Mouse (Mus musculus) embryonic facial prominence, embryonic 13.5 days (tissue): ENCODE measurements around the gene Tstd2. TPM values are rescaled to one million over a fixed set of nuclear protein-coding genes. Genes with fewer than 3 reads are reported as not detected.

Source experiments
- ATAC-seq: fragments of 200-750 bp; cut with Nextera tagmentation; 2 replicates; pipeline ENCODE4 v1.8.0; 2017; ENCODE audit warnings: low read depth; ENCODE audit not compliant: insufficient number of reproducible peaks, insufficient read depth, low FRiP score, low TSS enrichment
- H3K27ac ChIP-seq: fragments of 300-500 bp; sonication (generic); 2 replicates; pipeline ENCODE4 v1.5.1; 2015; ENCODE audit warnings: moderate library complexity, mild to moderate bottlenecking, inconsistent platforms
- H3K27me3 ChIP-seq: fragments of 300-500 bp; sonication (generic); 2 replicates; pipeline ENCODE4 v1.6.1; 2015; ENCODE audit warnings: mild to moderate bottlenecking, inconsistent platforms
- H3K36me3 ChIP-seq: fragments of 300-500 bp; sonication (generic); 2 replicates; pipeline ENCODE4 v1.6.1; 2015; ENCODE audit warnings: mild to moderate bottlenecking, inconsistent platforms
- H3K4me1 ChIP-seq: fragments of 300-500 bp; sonication (generic); 2 replicates; pipeline ENCODE4 v1.6.1; 2015; ENCODE audit warnings: inconsistent platforms
- H3K4me2 ChIP-seq: fragments of 300-500 bp; sonication (generic); 2 replicates; pipeline ENCODE4 v1.6.1; 2015; ENCODE audit warnings: moderate library complexity, mild to moderate bottlenecking, inconsistent platforms
- H3K4me3 ChIP-seq: fragments of 300-500 bp; sonication (generic); 2 replicates; pipeline ENCODE4 v1.5.1; 2015; ENCODE audit warnings: mild to moderate bottlenecking, inconsistent platforms
- H3K9ac ChIP-seq: fragments of 300-500 bp; sonication (generic); 2 replicates; pipeline ENCODE4 v1.6.1; 2015; ENCODE audit warnings: mild to moderate bottlenecking, inconsistent platforms
- H3K9me3 ChIP-seq: fragments of 300-500 bp; sonication (generic); 2 replicates; pipeline ENCODE4 v1.6.1; 2016; ENCODE audit warnings: inconsistent platforms
- WGBS: fragments of 180-500 bp; shearing (Covaris S2); methylation state at CpG from one replicate; pipeline ENCODE4 v1.1.7; 2015; ENCODE audit warnings: mixed read lengths; 5-methylcytosine and 5-hydroxymethylcytosine counted together
- polyA plus RNA-seq: library from polyadenylated mRNA; unstranded; fragments of >200 nt; fragmentation: Nextera tagmentation; extraction: Ambion mirVana; gene quantifications from 2 replicates; pipeline ENCODE4 v1.2.1, GENCODE M21; 2015

Tstd2 gene
- polyA plus RNA-seq, 1 experiment from 2014 or later, result 51.9 TPM

- Histone ChIP-seq H3K9ac (no peak overlapping the region), H3K27me3 (no peaks in the 10 kb centered on the region), H3K27ac (no peak overlapping the region), H3K4me2 (no peak overlapping the region), H3K4me3 (no peak overlapping the region), H3K4me1 (peaks cover 4% of the 10 kb centered on the region; the same call in 1 of the 2 replicates), H3K36me3 (no peaks in the 10 kb centered on the region), H3K9me3 (no peaks in the 10 kb centered on the region)
- ATAC-seq, result no peak
- WGBS, result 73% methylated on average over 2 of the region's 2 CpGs
Observed at GRCm38 (mm10) chr4:46076892-46077291, 61.6 kb downstream of the Tstd2 start.

GRCm38 (mm10) chr4:46075664-46076063 is 62.8 kb downstream of the Tstd2 start:
- ATAC-seq, result no peak
- 75% methylated on average over 3 of the region's 3 CpGs for WGBS
- H3K4me1 ChIP-seq, result peaks cover 4% of the 10 kb centered on the region; the same call in 1 of the 2 replicates

GRCm38 (mm10) chr4:46073736-46074135 is 64.8 kb downstream of the Tstd2 start:
- H3K4me3 ChIP-seq, result no peak overlapping the region
- H3K36me3 ChIP-seq, result no peaks in the 10 kb centered on the region
- H3K4me1 ChIP-seq, result peaks cover 12% of the 10 kb centered on the region
- no peak overlapping the region for H3K4me2 ChIP-seq
- no peaks in the 10 kb centered on the region for H3K9me3 ChIP-seq
- H3K9ac ChIP-seq, result no peak overlapping the region
- no peak overlapping the region for H3K27ac ChIP-seq
- no peak for ATAC-seq
- 38% methylated on average over 4 of the region's 4 CpGs for WGBS
- H3K27me3 ChIP-seq, result no peaks in the 10 kb centered on the region

More at GRCm38 (mm10) chr4:46075664-46076063, 62.8 kb downstream of the Tstd2 start:
- Histone ChIP-seq H3K27ac (no peak overlapping the region), H3K9me3 (no peaks in the 10 kb centered on the region), H3K4me3 (no peak overlapping the region), H3K27me3 (no peaks in the 10 kb centered on the region), H3K4me2 (no peak overlapping the region), H3K9ac (no peak overlapping the region), H3K36me3 (no peaks in the 10 kb centered on the region)

GRCm38 (mm10) chr4:46072631-46073030 is 65.9 kb downstream of the Tstd2 start:
- Histone ChIP-seq H3K9me3 (no peaks in the 10 kb centered on the region), H3K4me2 (no peak overlapping the region), H3K27ac (no peak overlapping the region), H3K9ac (no peak overlapping the region), H3K27me3 (no peaks in the 10 kb centered on the region), H3K4me3 (no peak overlapping the region), H3K4me1 (peaks cover 12% of the 10 kb centered on the region), H3K36me3 (no peaks in the 10 kb centered on the region)
- WGBS, result 86% methylated on average over 6 of the region's 6 CpGs
- ATAC-seq, result no peak

- whole genome bisulfite sequencing, result 65% methylated on average over 6 of the region's 6 CpGs
- Histone ChIP-seq H3K36me3 (no peaks in the 10 kb centered on the region), H3K27me3 (no peaks in the 10 kb centered on the region), H3K4me1 (peaks cover 15% of the 10 kb centered on the region), H3K27ac (no peak overlapping the region), H3K4me3 (no peak overlapping the region), H3K4me2 (no peak overlapping the region), H3K9me3 (no peaks in the 10 kb centered on the region), H3K9ac (no peak overlapping the region)
- peak; percentile 68; the same call in 1 of the 2 replicates for ATAC-seq
Observed at GRCm38 (mm10) chr4:46069851-46070482, 68.5 kb downstream of the Tstd2 start.

- Histone ChIP-seq H3K9me3 (no peaks in the 10 kb centered on the region), H3K9ac (no peak overlapping the region), H3K4me2 (no peak overlapping the region), H3K4me3 (no peak overlapping the region), H3K27ac (no peak overlapping the region), H3K36me3 (no peaks in the 10 kb centered on the region), H3K27me3 (no peaks in the 10 kb centered on the region), H3K4me1 (peaks cover 25% of the 10 kb centered on the region)
- ATAC-seq, result no peak
- 52% methylated on average over 1 of the region's 1 CpGs for WGBS
Observed at GRCm38 (mm10) chr4:46068573-46068972, 69.9 kb downstream of the Tstd2 start.

- no peak overlapping the region for H3K4me2 ChIP-seq
- H3K36me3 ChIP-seq, result no peaks in the 10 kb centered on the region
- peaks cover 25% of the 10 kb centered on the region for H3K4me1 ChIP-seq
- WGBS, result 87% methylated on average over 3 of the region's 3 CpGs
- no peak for ATAC-seq
- no peaks in the 10 kb centered on the region for H3K27me3 ChIP-seq
- no peak overlapping the region for H3K4me3 ChIP-seq
- no peaks in the 10 kb centered on the region for H3K9me3 ChIP-seq
- no peak overlapping the region for H3K27ac ChIP-seq
- H3K9ac ChIP-seq, result no peak overlapping the region
Observed at GRCm38 (mm10) chr4:46068060-46068459, 70.4 kb downstream of the Tstd2 start.

- Histone ChIP-seq H3K27ac (no peak overlapping the region), H3K4me2 (no peak overlapping the region), H3K36me3 (no peaks in the 10 kb centered on the region), H3K4me3 (no peak overlapping the region), H3K9ac (no peak overlapping the region), H3K9me3 (no peaks in the 10 kb centered on the region), H3K27me3 (no peaks in the 10 kb centered on the region), H3K4me1 (peaks cover 25% of the 10 kb centered on the region)
- no peak for ATAC-seq
- WGBS, result 68% methylated on average over 8 of the region's 8 CpGs
Observed at GRCm38 (mm10) chr4:46065695-46066340, 72.7 kb downstream of the Tstd2 start.

- Histone ChIP-seq H3K9me3 (no peaks in the 10 kb centered on the region), H3K27ac (no peak overlapping the region), H3K9ac (no peak overlapping the region), H3K36me3 (no peaks in the 10 kb centered on the region), H3K4me1 (peaks cover 19% of the 10 kb centered on the region), H3K27me3 (no peaks in the 10 kb centered on the region), H3K4me3 (no peak overlapping the region), H3K4me2 (no peak overlapping the region)
- WGBS, result 60% methylated on average over 3 of the region's 3 CpGs
- no peak for ATAC-seq
Observed at GRCm38 (mm10) chr4:46064961-46065360, 73.5 kb downstream of the Tstd2 start.

Other genes starting within 250 kb of the Tstd2 start
- gene Ccdc180, start 248.4 kb downstream of the Tstd2 start, polyA plus RNA-seq, result not detected in 2 replicates
- gene Tdrd7, start 173.4 kb downstream of the Tstd2 start, polyA plus RNA-seq, result 8.8 and 9.4 TPM in 2 replicates
- 2.4 and 3.2 TPM in 2 replicates for gene Tmod1, start 99.8 kb downstream of the Tstd2 start, polyA plus RNA-seq
- 84.9 and 87.4 TPM in 2 replicates for gene Ncbp1, start 81 bp downstream of the Tstd2 start, polyA plus RNA-seq
- 29.6 and 31.7 TPM in 2 replicates for gene Xpa, start 57.6 kb upstream of the Tstd2 start, polyA plus RNA-seq
- gene Foxe1, start 204.9 kb upstream of the Tstd2 start, polyA plus RNA-seq, result 0.81 and 0.91 TPM in 2 replicates